Mouse (Mus musculus) cortical plate, adult 2 months (tissue): Measurements from ENCODE around the gene Txnip. TPM values are rescaled to one million over a fixed set of nuclear protein-coding genes. Genes with fewer than 3 reads are reported as not detected.
A peak's percentile ranks its signal among the peaks of the same experiment; 100 is the strongest.

Source experiments
- H3K27ac ChIP-seq: fragments of 200-500 bp; 2 replicates; pipeline ENCODE4 v1.5.1; 2012; ENCODE audit warnings: low read length, control low read depth, inconsistent platforms; ENCODE audit not compliant: insufficient read depth
- H3K4me1 ChIP-seq: fragments of 200-500 bp; 2 replicates; pipeline ENCODE4 v1.6.1; 2011; ENCODE audit warnings: low read length; ENCODE audit not compliant: control insufficient read depth, insufficient read depth
- H3K4me3 ChIP-seq: fragments of 200-500 bp; 2 replicates; pipeline ENCODE4 v1.5.1; 2011; ENCODE audit warnings: mild to moderate bottlenecking, low read length, control low read depth; ENCODE audit not compliant: insufficient read depth
- CTCF ChIP-seq: fragments of 200-500 bp; IDR thresholded peaks from 2 replicates; pipeline ENCODE4 v1.5.1; 2011; ENCODE audit warnings: mild to moderate bottlenecking, control low read depth, low read length; ENCODE audit not compliant: insufficient read depth; ENCODE audit errors: extremely low read depth
- POLR2A ChIP-seq: fragments of 200-500 bp; IDR thresholded peaks from 2 replicates; pipeline ENCODE4 v1.6.1; 2011; ENCODE audit warnings: mild to moderate bottlenecking, low read length, control low read depth; ENCODE audit not compliant: insufficient read depth; ENCODE audit errors: extremely low read depth
- polyA plus RNA-seq: library from polyadenylated mRNA; depleted of rRNA; stranded (reverse); fragments of >200 nt; gene quantifications from 2 replicates; pipeline ENCODE4 v1.2.3, GENCODE M21; 2012

Gene Txnip
- polyA plus RNA-seq, 1 experiment: 38.5 TPM

DNA sequence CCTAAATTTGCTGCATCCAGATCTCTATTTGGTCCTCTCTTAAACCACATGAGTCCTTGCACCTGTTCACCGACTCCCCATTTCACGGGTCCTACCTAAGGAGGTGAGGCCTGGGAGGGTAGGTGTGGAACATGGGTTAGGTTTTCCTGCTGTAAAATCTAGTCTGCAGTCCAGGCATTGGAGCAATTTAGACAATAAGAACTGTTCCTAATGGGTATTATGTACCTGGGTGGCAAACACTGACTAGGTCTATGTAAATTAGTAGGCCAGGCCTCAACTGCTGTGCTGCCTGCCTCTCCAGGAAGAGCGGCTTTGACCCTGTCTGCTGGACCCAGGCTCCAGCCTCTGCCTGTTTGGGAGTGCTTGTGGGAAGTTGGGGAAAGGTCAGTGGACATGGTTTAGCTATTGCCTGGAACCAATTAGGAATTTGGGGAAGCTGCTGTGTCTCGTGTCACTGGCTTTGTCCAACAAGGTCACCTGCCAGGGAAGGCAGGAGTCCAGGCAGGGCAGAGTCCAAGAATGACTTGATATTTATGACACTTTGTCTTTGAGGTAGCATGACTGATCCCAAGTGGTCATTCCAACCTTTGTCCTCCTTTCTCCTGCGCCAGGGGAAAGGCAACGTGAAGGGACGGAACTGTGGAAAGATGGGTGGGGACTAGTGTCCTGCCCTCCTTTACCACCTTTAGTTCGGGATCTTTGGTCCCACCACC, 17.7 kb downstream of the Txnip start:
- Histone ChIP-seq H3K4me3 (no peak overlapping the region), H3K4me1 (peaks cover 6% of the 10 kb centered on the region), H3K27ac (no peak overlapping the region)
- no peak for TF ChIP-seq POLR2A

DNA sequence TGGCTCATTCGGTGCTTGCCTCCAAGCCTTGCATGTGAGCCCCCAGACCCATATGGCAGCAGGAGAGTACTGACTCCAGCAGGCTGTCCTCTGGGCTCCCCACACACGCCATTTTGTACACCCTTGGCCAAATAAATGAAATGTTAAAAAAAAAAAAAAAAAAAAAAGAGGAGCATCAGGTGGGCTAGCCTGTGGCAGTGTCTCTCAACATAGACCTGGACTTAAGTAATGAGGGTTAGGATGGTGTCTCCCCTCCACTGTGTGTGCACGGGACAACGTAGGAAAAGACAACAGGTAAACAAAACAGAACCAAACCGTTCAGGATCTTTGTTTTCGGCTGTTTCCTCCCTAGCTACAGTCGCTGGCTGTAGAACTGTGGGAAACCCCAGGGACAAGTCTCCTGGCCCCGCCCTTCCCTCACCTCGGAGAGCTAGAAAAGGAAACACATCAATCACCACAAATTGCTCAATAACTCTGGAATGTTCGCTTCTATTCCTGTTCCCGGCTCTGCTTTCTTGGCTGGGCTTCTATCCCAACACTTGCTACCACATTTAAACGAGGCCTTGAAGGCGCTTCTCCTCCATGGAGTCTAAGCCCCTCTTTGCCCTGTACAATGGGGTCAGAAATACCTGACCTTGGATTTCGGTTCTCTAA, 18.4 kb downstream of the Txnip start:
- Histone ChIP-seq H3K27ac (peak overlapping the region; percentile 44), H3K4me1 (peaks cover 6% of the 10 kb centered on the region), H3K4me3 (no peak overlapping the region)
- no peak for TF ChIP-seq CTCF
- no peak for TF ChIP-seq POLR2A

DNA sequence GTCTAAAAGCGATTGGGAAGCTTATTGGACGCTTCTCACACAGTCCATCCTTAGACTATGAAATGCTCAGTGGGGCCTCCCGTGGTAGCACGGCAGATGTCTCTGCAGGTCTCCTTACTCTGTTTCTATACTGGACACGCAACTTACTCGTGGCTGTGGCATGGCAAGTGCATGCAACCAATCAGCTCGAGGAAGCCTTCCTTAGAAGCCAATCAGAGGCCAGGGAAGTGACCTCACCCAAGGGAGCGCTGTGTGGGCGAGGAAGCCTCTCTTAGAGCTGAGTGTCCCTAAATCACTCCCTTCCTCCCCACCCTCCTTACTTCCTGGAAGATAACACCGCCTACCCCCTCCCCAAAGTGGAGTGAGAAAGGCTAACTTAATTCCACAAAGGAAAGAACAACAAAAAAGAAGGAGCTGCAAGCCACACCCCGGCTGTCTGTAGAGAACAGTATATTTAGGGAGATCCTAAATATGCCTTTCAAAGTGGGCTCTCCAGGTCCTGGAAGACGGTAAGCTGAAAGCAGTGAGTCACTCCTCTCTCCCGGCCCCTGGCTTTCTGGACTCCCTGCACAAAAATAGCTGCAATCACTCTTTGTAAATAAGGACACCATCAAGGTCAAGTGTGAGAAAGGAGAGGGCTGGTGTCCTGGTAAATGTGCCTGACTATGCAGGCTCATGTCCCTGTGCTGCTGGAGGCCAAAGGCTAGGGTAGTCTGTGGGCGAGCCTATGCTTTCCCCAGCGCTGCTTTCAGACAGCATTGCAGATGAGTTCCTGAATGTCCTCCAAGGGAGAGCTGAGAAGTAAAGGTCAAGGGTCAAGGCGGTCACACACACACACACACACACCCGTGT, 19.2 kb downstream of the Txnip start, which contains the start of gene Gm16253:
Gene Gm16253, plus strand, starts transcription at position 295 of the 852 bp plus-strand sequence.
- peak within 1 kb of the TSS; percentile 90 for H3K27ac ChIP-seq
- peaks cover 6% of the 10 kb centered on the region for H3K4me1 ChIP-seq
- no peak within 1 kb of the TSS for H3K4me3 ChIP-seq
- TF ChIP-seq POLR2A (peak; percentile 58), CTCF (no peak)

GRCm38 (mm10) chr3:96577566-96577965, 19.8 kb downstream of the Txnip start:
- H3K4me1 ChIP-seq: peaks cover 6% of the 10 kb centered on the region
- H3K27ac ChIP-seq: peak overlapping the region; percentile 90
- TF ChIP-seq POLR2A: no peak
- no peak for TF ChIP-seq CTCF
- H3K4me3 ChIP-seq: no peak overlapping the region

- Histone ChIP-seq H3K4me1 (peaks cover 6% of the 10 kb centered on the region), H3K4me3 (no peak overlapping the region), H3K27ac (0 out of 2 replicates have a peak overlapping the region, but pooled peaks have one; percentile 22)
- TF ChIP-seq CTCF (no peak), POLR2A (no peak)
Observed at GRCm38 (mm10) chr3:96578561-96579238, 20.9 kb downstream of the Txnip start.

GRCm38 (mm10) chr3:96579239-96579750, 21.5 kb downstream of the Txnip start:
- Histone ChIP-seq H3K4me3 (no peak overlapping the region), H3K27ac (0 out of 2 replicates have a peak overlapping the region, but pooled peaks have one; percentile 22), H3K4me1 (peaks cover 6% of the 10 kb centered on the region)
- TF ChIP-seq CTCF: no peak
- TF ChIP-seq POLR2A: no peak

GRCm38 (mm10) chr3:96579885-96580454, 22.2 kb downstream of the Txnip start:
- Histone ChIP-seq H3K27ac (no peak overlapping the region), H3K4me1 (peaks cover 6% of the 10 kb centered on the region), H3K4me3 (0 out of 2 replicates have a peak overlapping the region, but pooled peaks have one; percentile 2)
- TF ChIP-seq CTCF (peak; percentile 100), POLR2A (0 out of 2 replicates have a peak, but pooled peaks have one; percentile 19)

DNA sequence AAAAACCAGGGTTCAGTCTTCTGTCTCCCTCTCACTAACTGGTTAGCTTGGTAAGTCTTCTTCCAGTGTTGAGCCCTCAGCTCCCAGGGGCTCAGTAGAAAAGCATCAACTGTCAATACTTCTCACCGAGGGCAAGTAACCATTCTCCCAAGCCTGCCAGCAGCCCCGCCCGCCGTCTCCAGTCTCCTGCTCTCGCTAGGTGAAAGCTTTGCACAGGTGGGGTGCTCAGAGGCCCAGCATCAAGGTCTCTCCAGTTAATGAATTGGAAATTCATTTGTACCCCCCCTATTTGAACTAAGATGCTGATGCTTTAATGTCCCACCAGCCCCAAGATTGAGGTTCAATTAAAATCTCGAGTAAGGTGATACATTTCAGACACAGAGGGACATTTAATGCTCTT, 23.4 kb downstream of the Txnip start:
- peaks cover 6% of the 10 kb centered on the region for H3K4me1 ChIP-seq
- H3K27ac ChIP-seq: no peak overlapping the region
- no peak for TF ChIP-seq CTCF
- no peak for TF ChIP-seq POLR2A
- no peak overlapping the region for H3K4me3 ChIP-seq
